Mouse (Mus musculus) embryonic facial prominence, embryonic 12.5 days (tissue): ENCODE measurements around the gene Catip. TPM values are rescaled to one million over a fixed set of nuclear protein-coding genes. Genes with fewer than 3 reads are reported as not detected.

Source experiments
- ATAC-seq: fragments of 200-750 bp; cut with Nextera tagmentation; 2 replicates; pipeline ENCODE4 v1.8.0; 2017; ENCODE audit not compliant: insufficient number of reproducible peaks, insufficient read depth, low FRiP score, low TSS enrichment
- H3K27ac ChIP-seq: fragments of 300-500 bp; sonication (generic); 2 replicates; pipeline ENCODE4 v1.5.1; 2016; ENCODE audit warnings: mild to moderate bottlenecking
- H3K27me3 ChIP-seq: fragments of 300-500 bp; sonication (generic); 2 replicates; pipeline ENCODE4 v1.6.1; 2016; ENCODE audit warnings: mild to moderate bottlenecking, moderate library complexity
- H3K36me3 ChIP-seq: fragments of 300-500 bp; sonication (generic); 2 replicates; pipeline ENCODE4 v1.6.1; 2016; ENCODE audit warnings: mild to moderate bottlenecking
- H3K4me1 ChIP-seq: fragments of 300-500 bp; sonication (generic); 2 replicates; pipeline ENCODE4 v1.6.1; 2016
- H3K4me2 ChIP-seq: fragments of 300-500 bp; sonication (generic); replicated peaks from 2 replicates; pipeline ENCODE4 v1.6.1; 2016; ENCODE audit warnings: mild to moderate bottlenecking, moderate library complexity
- H3K4me3 ChIP-seq: fragments of 300-500 bp; sonication (generic); 2 replicates; pipeline ENCODE4 v1.5.1; 2016; ENCODE audit warnings: mild to moderate bottlenecking
- H3K9ac ChIP-seq: fragments of 300-500 bp; sonication (generic); 2 replicates; pipeline ENCODE4 v1.6.1; 2016; ENCODE audit warnings: mild to moderate bottlenecking, moderate library complexity
- H3K9me3 ChIP-seq: fragments of 300-500 bp; sonication (generic); 2 replicates; pipeline ENCODE4 v1.6.1; 2016; ENCODE audit warnings: mild to moderate bottlenecking, moderate library complexity
- WGBS: fragments of 180-500 bp; shearing (Covaris S2); methylation state at CpG from one replicate; pipeline ENCODE4 v1.1.7; 2016; 5-methylcytosine and 5-hydroxymethylcytosine counted together
- polyA plus RNA-seq: library from polyadenylated mRNA; unstranded; fragments of >200 nt; fragmentation: Nextera tagmentation; extraction: Ambion mirVana; gene quantifications from 2 replicates; pipeline ENCODE4 v1.2.1, GENCODE M21; 2016

Gene Catip
- polyA plus RNA-seq, 1 experiment from 2014 or later: 0.93 TPM

DNA sequence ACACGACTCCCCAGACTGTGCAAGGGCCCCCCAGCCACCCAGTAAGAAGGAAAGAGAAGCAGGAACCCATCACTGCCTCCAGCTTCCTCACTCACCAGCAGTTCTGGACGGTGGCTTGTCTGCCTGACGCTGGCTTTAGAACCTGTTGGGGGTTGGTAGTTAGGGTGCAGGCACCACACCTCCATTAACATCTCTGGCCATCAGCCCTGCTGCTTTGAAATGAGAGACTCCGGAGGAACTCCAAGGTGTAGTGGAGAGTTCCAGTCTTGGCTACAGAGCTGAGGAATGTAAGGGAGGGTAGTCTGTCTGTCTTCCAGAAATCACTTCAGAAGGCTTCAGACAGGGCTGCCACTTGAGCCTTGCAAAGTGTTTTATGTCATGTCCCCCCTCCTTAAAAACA lies 8.1 kb downstream of the Catip start:
- Histone ChIP-seq H3K4me2 (no peak overlapping the region), H3K9me3 (no peaks in the 10 kb centered on the region), H3K36me3 (no peaks in the 10 kb centered on the region), H3K9ac (no peak overlapping the region), H3K4me3 (no peak overlapping the region), H3K4me1 (peaks cover 2% of the 10 kb centered on the region; the same call in 1 of the 2 replicates), H3K27ac (no peak overlapping the region), H3K27me3 (no peaks in the 10 kb centered on the region)
- ATAC-seq: no peak
- WGBS: 51% methylated on average over 4 of the region's 4 CpGs

DNA sequence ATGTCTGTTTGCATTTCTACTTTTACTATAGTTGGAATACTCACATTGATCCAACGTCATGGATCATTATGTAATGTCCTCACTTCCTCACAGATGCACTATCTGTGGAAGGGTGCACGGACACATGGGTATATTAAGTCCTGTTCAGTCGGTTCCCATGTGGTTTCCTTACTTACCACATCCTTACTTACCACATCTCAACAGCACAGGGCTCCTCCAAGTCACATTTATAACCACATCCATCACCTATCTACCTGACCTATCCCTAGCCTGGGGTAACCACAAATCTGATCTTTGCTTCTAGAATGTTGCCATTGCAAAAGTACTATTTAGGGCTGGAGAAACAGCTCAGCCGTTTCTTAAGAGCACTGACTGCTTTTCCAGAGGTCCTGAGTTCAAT lies 11.5 kb downstream of the Catip start:
- Histone ChIP-seq H3K4me1 (peaks cover 4% of the 10 kb centered on the region; the same call in 1 of the 2 replicates), H3K9me3 (no peaks in the 10 kb centered on the region), H3K36me3 (no peaks in the 10 kb centered on the region), H3K4me3 (no peak overlapping the region), H3K4me2 (no peak overlapping the region), H3K27me3 (no peaks in the 10 kb centered on the region), H3K9ac (no peak overlapping the region), H3K27ac (no peak overlapping the region)
- no peak for ATAC-seq
- 78% methylated on average over 4 of the region's 4 CpGs for WGBS

GRCm38 (mm10) chr1:74374980-74375379 lies 13.1 kb downstream of the Catip start, which contains the start of gene Slc11a1:
TSS of gene Slc11a1 (plus strand) at chr1:74375195.
- Histone ChIP-seq H3K9ac (no peak within 1 kb of the TSS), H3K27me3 (no peaks in the 10 kb centered on the region), H3K9me3 (no peaks in the 10 kb centered on the region), H3K4me3 (no peak within 1 kb of the TSS), H3K27ac (no peak within 1 kb of the TSS), H3K4me2 (no peak within 1 kb of the TSS), H3K36me3 (no peaks in the 10 kb centered on the region), H3K4me1 (peaks cover 4% of the 10 kb centered on the region; the same call in 1 of the 2 replicates)
- WGBS: 79% methylated on average over 8 of the region's 8 CpGs
- no peak for ATAC-seq

GRCm38 (mm10) chr1:74375561-74375960 lies 13.7 kb downstream of the Catip start:
- Histone ChIP-seq H3K4me2 (no peak overlapping the region), H3K36me3 (no peaks in the 10 kb centered on the region), H3K4me3 (no peak overlapping the region), H3K4me1 (peaks cover 4% of the 10 kb centered on the region; the same call in 1 of the 2 replicates), H3K9ac (no peak overlapping the region), H3K27me3 (no peaks in the 10 kb centered on the region), H3K27ac (no peak overlapping the region), H3K9me3 (no peaks in the 10 kb centered on the region)
- ATAC-seq: no peak
- 73% methylated on average over 10 of the region's 10 CpGs for WGBS

DNA sequence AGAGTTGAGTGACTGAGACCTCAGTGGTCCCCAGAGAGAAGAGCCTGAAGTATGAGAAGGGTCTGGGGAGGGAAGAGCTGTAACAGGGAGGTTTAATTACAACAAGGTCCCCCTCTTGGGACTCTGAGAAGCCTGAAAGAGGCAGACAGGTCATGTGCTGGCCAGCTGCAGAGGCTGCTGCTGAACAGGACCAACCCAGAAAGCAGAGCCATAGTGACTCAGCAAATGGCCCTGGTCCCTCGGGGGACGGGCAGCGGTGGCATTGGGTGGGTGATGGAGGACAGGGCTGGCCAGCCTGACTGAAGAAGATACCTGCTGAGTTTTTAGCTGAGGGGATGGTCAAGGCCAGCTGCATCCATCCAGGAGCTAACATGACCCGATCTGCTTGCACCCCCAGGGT lies 14.5 kb downstream of the Catip start:
- Histone ChIP-seq H3K4me2 (no peak overlapping the region), H3K27me3 (no peaks in the 10 kb centered on the region), H3K4me1 (peaks cover 4% of the 10 kb centered on the region; the same call in 1 of the 2 replicates), H3K9me3 (no peaks in the 10 kb centered on the region), H3K9ac (no peak overlapping the region), H3K4me3 (no peak overlapping the region), H3K36me3 (no peaks in the 10 kb centered on the region), H3K27ac (no peak overlapping the region)
- 75% methylated on average over 4 of the region's 4 CpGs for WGBS
- no peak for ATAC-seq

- no peak overlapping the region for H3K4me3 ChIP-seq
- no peaks in the 10 kb centered on the region for H3K9me3 ChIP-seq
- WGBS: 81% methylated on average over 7 of the region's 7 CpGs
- H3K27ac ChIP-seq: no peak overlapping the region
- no peak overlapping the region for H3K4me2 ChIP-seq
- peaks cover 4% of the 10 kb centered on the region; the same call in 1 of the 2 replicates for H3K4me1 ChIP-seq
- no peaks in the 10 kb centered on the region for H3K36me3 ChIP-seq
- no peak for ATAC-seq
- no peaks in the 10 kb centered on the region for H3K27me3 ChIP-seq
- no peak overlapping the region for H3K9ac ChIP-seq
Measured at GRCm38 (mm10) chr1:74379058-74379504, 17.2 kb downstream of the Catip start.

DNA sequence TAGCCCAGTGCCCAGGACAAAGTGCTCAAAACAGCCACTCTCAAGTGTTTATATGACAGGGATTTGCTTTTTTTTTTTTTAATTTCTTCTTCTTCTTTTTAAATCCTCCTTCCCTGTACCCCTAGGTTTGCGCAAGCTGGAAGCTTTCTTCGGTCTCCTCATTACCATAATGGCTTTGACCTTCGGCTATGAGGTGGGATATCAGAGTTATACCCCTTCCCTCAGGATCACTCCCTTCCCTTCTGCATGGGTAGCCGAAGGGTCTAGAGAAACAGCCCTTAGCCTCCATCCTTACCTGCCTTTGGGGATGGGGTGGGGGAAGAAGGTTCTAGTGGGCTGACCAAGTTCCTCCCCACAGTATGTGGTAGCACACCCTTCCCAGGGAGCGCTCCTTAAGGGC lies 18.6 kb downstream of the Catip start:
- Histone ChIP-seq H3K36me3 (no peaks in the 10 kb centered on the region), H3K9ac (no peak overlapping the region), H3K4me3 (no peak overlapping the region), H3K4me1 (no peaks in the 10 kb centered on the region), H3K9me3 (no peaks in the 10 kb centered on the region), H3K27me3 (no peaks in the 10 kb centered on the region), H3K27ac (no peak overlapping the region), H3K4me2 (no peak overlapping the region)
- ATAC-seq: no peak
- 75% methylated on average over 5 of the region's 5 CpGs for WGBS

DNA sequence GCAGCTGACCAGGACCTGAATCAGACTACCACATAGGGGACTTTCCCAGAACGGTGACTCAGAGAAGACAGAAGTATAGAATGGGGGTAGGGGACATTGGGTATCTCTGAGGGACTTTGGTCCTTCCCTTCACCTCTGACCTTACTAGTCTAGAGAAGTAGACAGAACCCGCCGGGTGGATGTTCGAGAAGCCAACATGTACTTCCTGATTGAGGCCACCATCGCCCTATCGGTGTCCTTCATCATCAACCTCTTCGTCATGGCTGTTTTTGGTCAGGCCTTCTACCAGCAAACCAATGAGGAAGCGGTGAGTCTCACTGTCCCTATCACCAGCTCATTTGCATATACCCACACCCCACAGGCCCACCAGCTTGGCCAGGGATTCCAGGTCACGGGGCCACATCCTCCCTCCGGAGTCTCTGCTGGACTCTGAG lies 19.7 kb downstream of the Catip start:
- no peak overlapping the region for H3K4me3 ChIP-seq
- 89% methylated on average over 10 of the region's 10 CpGs for WGBS

DNA sequence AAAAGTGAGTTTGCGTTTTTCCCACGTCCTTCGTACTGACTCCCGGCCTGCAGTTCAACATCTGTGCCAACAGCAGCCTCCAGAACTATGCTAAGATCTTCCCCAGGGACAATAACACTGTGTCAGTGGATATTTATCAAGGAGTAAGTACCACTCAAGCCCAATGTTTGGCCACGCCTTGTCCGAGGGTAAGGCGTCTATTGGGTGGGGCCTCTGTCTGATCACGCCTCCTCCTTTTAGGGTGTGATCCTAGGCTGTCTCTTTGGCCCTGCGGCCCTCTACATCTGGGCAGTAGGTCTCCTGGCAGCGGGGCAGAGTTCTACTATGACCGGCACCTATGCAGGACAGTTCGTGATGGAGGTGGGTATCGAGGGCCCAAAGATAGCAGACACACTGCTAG lies 21.5 kb downstream of the Catip start:
- H3K9me3 ChIP-seq: no peaks in the 10 kb centered on the region
- ATAC-seq: no peak
- no peak overlapping the region for H3K4me3 ChIP-seq
- H3K27ac ChIP-seq: no peak overlapping the region
- H3K36me3 ChIP-seq: no peaks in the 10 kb centered on the region
- H3K4me2 ChIP-seq: no peak overlapping the region
- H3K9ac ChIP-seq: no peak overlapping the region
- H3K4me1 ChIP-seq: peaks cover 7% of the 10 kb centered on the region; the same call in 1 of the 2 replicates
- WGBS: 83% methylated on average over 13 of the region's 13 CpGs
- H3K27me3 ChIP-seq: no peaks in the 10 kb centered on the region

More for the DNA sequence above, 19.7 kb downstream of the Catip start:
- Histone ChIP-seq H3K4me1 (no peaks in the 10 kb centered on the region), H3K36me3 (no peaks in the 10 kb centered on the region), H3K27ac (no peak overlapping the region), H3K4me2 (no peak overlapping the region), H3K9ac (no peak overlapping the region), H3K27me3 (no peaks in the 10 kb centered on the region), H3K9me3 (no peaks in the 10 kb centered on the region)
- no peak for ATAC-seq

- peaks cover 9% of the 10 kb centered on the region for H3K4me1 ChIP-seq
- no peak overlapping the region for H3K27ac ChIP-seq
- no peaks in the 10 kb centered on the region for H3K9me3 ChIP-seq
- H3K9ac ChIP-seq: no peak overlapping the region
- H3K27me3 ChIP-seq: no peaks in the 10 kb centered on the region
- WGBS: 87% methylated on average over 8 of the region's 8 CpGs
- no peak overlapping the region for H3K4me3 ChIP-seq
- H3K4me2 ChIP-seq: no peak overlapping the region
- H3K36me3 ChIP-seq: no peaks in the 10 kb centered on the region
- no peak for ATAC-seq
Measured at GRCm38 (mm10) chr1:74384525-74384924, 22.6 kb downstream of the Catip start.

DNA sequence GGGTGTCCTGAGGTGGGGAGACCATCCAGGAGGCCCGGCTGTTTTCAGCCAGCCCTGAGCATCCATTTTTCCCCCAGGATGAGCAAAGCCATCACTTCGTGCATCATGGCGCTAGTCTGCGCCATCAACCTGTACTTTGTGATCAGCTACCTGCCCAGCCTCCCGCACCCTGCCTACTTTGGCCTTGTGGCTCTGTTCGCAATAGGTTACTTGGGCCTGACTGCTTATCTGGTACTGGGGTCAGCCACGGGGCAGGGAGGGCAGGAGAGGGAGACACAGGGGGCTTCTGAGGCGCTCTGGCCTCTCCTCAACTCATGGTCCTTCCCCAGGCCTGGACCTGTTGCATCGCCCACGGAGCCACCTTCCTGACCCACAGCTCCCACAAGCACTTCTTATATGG lies 23.2 kb downstream of the Catip start:
- no peak for ATAC-seq
- no peak overlapping the region for H3K27ac ChIP-seq
- WGBS: 89% methylated on average over 10 of the region's 10 CpGs

GRCm38 (mm10) chr1:74385531-74385930 lies 23.6 kb downstream of the Catip start:
- Histone ChIP-seq H3K36me3 (no peaks in the 10 kb centered on the region), H3K27ac (no peak overlapping the region), H3K9me3 (no peaks in the 10 kb centered on the region), H3K4me1 (peaks cover 19% of the 10 kb centered on the region), H3K27me3 (no peaks in the 10 kb centered on the region), H3K4me2 (no peak overlapping the region), H3K4me3 (no peak overlapping the region), H3K9ac (no peak overlapping the region)
- WGBS: 90% methylated on average over 8 of the region's 8 CpGs
- ATAC-seq: no peak

More for the DNA sequence above, 23.2 kb downstream of the Catip start:
- H3K4me3 ChIP-seq: no peak overlapping the region
- H3K4me2 ChIP-seq: no peak overlapping the region
- H3K9me3 ChIP-seq: no peaks in the 10 kb centered on the region
- peaks cover 15% of the 10 kb centered on the region for H3K4me1 ChIP-seq
- H3K9ac ChIP-seq: no peak overlapping the region
- no peaks in the 10 kb centered on the region for H3K27me3 ChIP-seq
- H3K36me3 ChIP-seq: no peaks in the 10 kb centered on the region

GRCm38 (mm10) chr1:74386363-74386713 lies 24.4 kb downstream of the Catip start:
- peak overlapping the region; percentile 51 for H3K4me2 ChIP-seq
- peak overlapping the region; percentile 98 for H3K27ac ChIP-seq
- peak overlapping the region; percentile 51 for H3K9ac ChIP-seq
- no peak for ATAC-seq
- WGBS: 50% methylated on average over 7 of the region's 10 CpGs
- H3K4me1 ChIP-seq: peaks cover 24% of the 10 kb centered on the region
- H3K36me3 ChIP-seq: no peaks in the 10 kb centered on the region
- peak overlapping the region; percentile 44 for H3K4me3 ChIP-seq
- no peaks in the 10 kb centered on the region for H3K27me3 ChIP-seq
- H3K9me3 ChIP-seq: no peaks in the 10 kb centered on the region
